Mouse (Mus musculus) small intestine, adult 2 months (tissue): ENCODE data around the gene Tuba1a.

Experiments used
- CTCF ChIP-seq: fragments of 200-500 bp; IDR thresholded peaks from 2 replicates; pipeline ENCODE4 v1.5.1; 2012; ENCODE audit warnings: low read depth, mild to moderate bottlenecking, control low read depth, inconsistent platforms, low read length, moderate library complexity, mixed read lengths; ENCODE audit not compliant: insufficient replicate concordance, insufficient read length; ENCODE audit errors: extremely low read depth
- POLR2A ChIP-seq: fragments of 200-500 bp; IDR thresholded peaks from 2 replicates; pipeline ENCODE4 v1.6.1; 2012; ENCODE audit warnings: low read depth, mild to moderate bottlenecking, control low read depth, inconsistent platforms, low read length, moderate library complexity

DNA sequence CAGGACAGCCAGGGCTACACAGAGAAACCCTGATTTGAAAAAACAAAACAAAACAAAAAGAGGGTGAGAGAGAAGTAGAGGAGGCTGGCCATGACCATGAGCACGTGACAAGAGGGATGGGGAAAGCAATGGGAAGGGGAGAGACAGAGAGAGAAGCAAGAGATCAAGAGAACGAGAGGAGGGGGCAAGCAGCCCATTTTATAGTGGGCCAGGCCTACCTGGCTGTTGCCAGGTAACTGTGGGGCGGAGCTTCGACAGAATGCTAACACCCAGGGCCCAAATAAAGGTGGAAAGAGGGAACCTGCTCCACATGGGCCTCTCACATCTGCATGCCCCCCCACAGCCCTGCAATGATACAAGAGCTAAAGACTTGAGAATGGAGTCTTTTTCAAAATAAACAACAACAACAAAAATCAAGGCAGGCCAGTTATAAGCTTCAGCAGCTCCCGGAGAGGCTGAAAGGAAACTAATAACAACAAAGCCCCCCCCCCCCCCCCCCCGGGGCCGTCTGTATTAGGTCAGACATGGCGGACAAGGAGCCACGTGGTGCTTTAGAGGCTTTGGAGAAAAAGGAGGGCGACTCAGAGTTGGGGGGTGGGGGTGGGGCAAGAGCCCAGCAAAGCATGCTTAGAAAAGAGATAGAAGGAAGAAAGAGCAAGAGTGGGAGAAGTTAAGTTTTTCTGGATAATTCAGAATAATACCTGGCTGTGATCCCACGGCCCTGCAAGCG is 36.4 kb upstream of the Tuba1a start:
- TF ChIP-seq POLR2A (no peak), CTCF (no peak)
